In genomic region chr9:107723794-107724531, GRCm38 (mm10) we compare ENCODE assay signal across 8 mouse cellular contexts. TPM values are rescaled to one million over a fixed set of nuclear protein-coding genes. Genes with fewer than 3 reads are reported as not detected.
DNase-seq lines count a peak whose midpoint lies in the region; ATAC-seq and TF ChIP-seq lines count a peak whose summit lies in the region.

No protein-coding gene starts in this region.

- no peak for DNase-seq in ES-E14 (ENCODE audit: low read depth, low spot score)
- DNase-seq in kidney, postnatal 0 days (ENCODE audit: low spot score) = peak; percentile 90
- peak; percentile 92 for DNase-seq in lung, postnatal 36 days
- DNase-seq in yolk sac, embryonic 10.5 days (ENCODE audit: low spot score) = peak; percentile 53
- DNase-seq in cerebellum, adult 18-20 months = no peak

- H3K9ac ChIP-seq in ES-E14 (ENCODE audit: insufficient read depth, low read depth, low read length, poor library complexity, severe bottlenecking) = no peak overlapping the region
- H3K9ac ChIP-seq in heart, embryonic 14.5 days (ENCODE audit: low read length) = peak overlapping the region; percentile 38; the same call in 1 of the 2 replicates
- no peak overlapping the region for H3K9ac ChIP-seq in kidney, postnatal 0 days (ENCODE audit: low read depth, low read length)

- H3K27ac ChIP-seq in ES-E14 (ENCODE audit: insufficient read depth, low read depth, low read length, poor library complexity, severe bottlenecking) = peak overlapping the region; percentile 20; the same call in 1 of the 2 replicates
- peak overlapping the region; percentile 93 for H3K27ac ChIP-seq in brown adipose tissue, adult 24 weeks (replicated peaks; ENCODE audit: low read depth, low read length)
- H3K27ac ChIP-seq in heart, embryonic 14.5 days (replicated peaks in 1 of 2; ENCODE audit: control insufficient read depth in 1 of 2, insufficient read depth in 1 of 2, low read depth in 2 of 2, low read length in 2 of 2) = peak overlapping the region; percentile 5 to 67
- H3K27ac ChIP-seq in kidney, postnatal 0 days = peak overlapping the region; percentile 85

- TF ChIP-seq CTCF in kidney, postnatal 0 days (IDR thresholded peaks at IDR 0.05; ENCODE audit: low read depth) = no peak

- in situ Hi-C loops in ES-E14 (cut with MboI; ENCODE audit: low sequenced_read_pairs in 2 of 2, unreplicated experiment in 2 of 2) = no loop called here

- no peaks in the 10 kb centered on the region; the same call in 1 of the 2 replicates for H3K27me3 ChIP-seq in heart, embryonic 14.5 days (ENCODE audit: control insufficient read depth, insufficient read depth, low read length)
- H3K27me3 ChIP-seq in kidney, postnatal 0 days (ENCODE audit: insufficient read depth, low read length) = no peaks in the 10 kb centered on the region

- H3K9me3 ChIP-seq in ES-E14 (ENCODE audit: control insufficient read depth, insufficient read depth, low read depth, low read length) = no peaks in the 10 kb centered on the region
- H3K9me3 ChIP-seq in heart, embryonic 14.5 days (ENCODE audit: control insufficient read depth, low read length) = no peaks in the 10 kb centered on the region
- H3K9me3 ChIP-seq in kidney, postnatal 0 days (replicated peaks; ENCODE audit: low read length) = no peaks in the 10 kb centered on the region

- H3K4me2 ChIP-seq in heart, embryonic 14.5 days (ENCODE audit: low read length) = peak overlapping the region; percentile 46
- H3K4me2 ChIP-seq in kidney, postnatal 0 days (ENCODE audit: low read length) = peak overlapping the region; percentile 43

- H3K4me3 ChIP-seq in ES-E14 (ENCODE audit: insufficient read depth in 1 of 2, low read depth in 1 of 2, low read length in 2 of 2, poor library complexity in 1 of 2, severe bottlenecking in 1 of 2) = no peak overlapping the region
- no peak overlapping the region for H3K4me3 ChIP-seq in brown adipose tissue, adult 24 weeks (ENCODE audit: insufficient read depth, low read depth, low read length)
- no peak overlapping the region for H3K4me3 ChIP-seq in heart, embryonic 14.5 days (ENCODE audit: control insufficient read depth in 1 of 2, insufficient read depth in 1 of 2, low read depth in 1 of 2, low read length in 2 of 2)
- no peak overlapping the region for H3K4me3 ChIP-seq in kidney, postnatal 0 days (replicated peaks; ENCODE audit: low read depth, low read length)

- no peaks in the 10 kb centered on the region for H3K36me3 ChIP-seq in ES-E14 (ENCODE audit: control insufficient read depth, insufficient read depth, low read length, poor library complexity, severe bottlenecking)
- no peaks in the 10 kb centered on the region for H3K36me3 ChIP-seq in heart, embryonic 14.5 days (ENCODE audit: control insufficient read depth, insufficient read depth, low read length)
- H3K36me3 ChIP-seq in kidney, postnatal 0 days (ENCODE audit: insufficient read depth, low read length) = no peaks in the 10 kb centered on the region

- WGBS in heart, embryonic 14.5 days = 5% methylated on average over 11 of the region's 11 CpGs
- WGBS in kidney, postnatal 0 days = under 1% methylated on average over 11 of the region's 11 CpGs

- peak; percentile 49 for ATAC-seq in heart, embryonic 14.5 days (ENCODE audit: insufficient number of reproducible peaks, insufficient read depth, low FRiP score, low read depth)
- peak; percentile 63 for ATAC-seq in kidney, postnatal 0 days (replicated peaks; ENCODE audit: low FRiP score, low read depth)
- no peak for ATAC-seq in erythroid progenitor cell, adult 5-6 weeks (replicated peaks; ENCODE audit: low FRiP score, poor library complexity, severe bottlenecking)

- H3K4me1 ChIP-seq in ES-E14 (ENCODE audit: control insufficient read depth in 2 of 2, insufficient read depth in 2 of 2, low read length in 2 of 2, poor library complexity in 1 of 2) = peaks cover 3 to 31% of the 10 kb centered on the region in 2 experiments; a peak in 3 of 4 replicates
- H3K4me1 ChIP-seq in brown adipose tissue, adult 24 weeks (ENCODE audit: control insufficient read depth, insufficient read depth, insufficient read length, low read length) = peaks cover 31% of the 10 kb centered on the region
- peaks cover 19 to 20% of the 10 kb centered on the region in 2 experiments for H3K4me1 ChIP-seq in heart, embryonic 14.5 days (ENCODE audit: control insufficient read depth in 2 of 2, insufficient read depth in 2 of 2, low read length in 2 of 2)
- H3K4me1 ChIP-seq in kidney, postnatal 0 days (replicated peaks; ENCODE audit: insufficient read depth, low read length) = peaks cover 34% of the 10 kb centered on the region

TF ChIP-seq in ES-E14, 5 proteins besides CTCF, POLR2A, EP300 and RAD21:
- TF ChIP-seq CHD2 (IDR thresholded peaks at IDR 0.05; ENCODE audit: low read depth, low read length) (no peak), HCFC1 (IDR thresholded peaks at IDR 0.05; ENCODE audit: borderline replicate concordance, insufficient read depth, low read length) (no peak), ZNF384 (IDR thresholded peaks at IDR 0.05; ENCODE audit: low read depth, low read length) (no peak), MAFK (IDR thresholded peaks at IDR 0.05; ENCODE audit: insufficient read depth, low read depth, low read length) (no peak), ZC3H11A (IDR thresholded peaks at IDR 0.05; ENCODE audit: borderline replicate concordance, low read depth, low read length) (no peak)

RNA-seq across cellular contexts. Expression of gene Sema3f, which starts 13.7 kb away (rescaled TPM):
- 11.5 and 11.6 TPM in 2 replicates for total RNA-seq in ES-E14 (2012; rRNA removed)
- polyA plus RNA-seq in brown adipose tissue, adult 24 weeks (2012; ENCODE audit: insufficient read depth, insufficient read length, missing spikeins) = 3.1 and 3.2 TPM in 2 replicates
- 4.6 and 6.2 TPM in 2 replicates for polyA plus RNA-seq in heart, embryonic 14.5 days (2014; fragmentation: Nextera tagmentation; extraction: Ambion mirVana)
- 16.2 and 17.3 TPM in 2 replicates for polyA plus RNA-seq in kidney, postnatal 0 days (2015; fragmentation: Nextera tagmentation; extraction: Ambion mirVana)
- not detected in 2 replicates for total RNA-seq in erythroid progenitor cell, adult 5-6 weeks (2015; ENCODE audit: low replicate concordance)
- not detected in 2 replicates for total RNA-seq in erythroid progenitor cell, adult 5-6 weeks (2017; ENCODE audit: low replicate concordance)

RNA-seq across cellular contexts. Expression of gene Gnat1, which starts 44.5 kb away (rescaled TPM):
- 1.2 and 1.8 TPM in 2 replicates for total RNA-seq in ES-E14 (2012; rRNA removed)
- not detected in 2 replicates for polyA plus RNA-seq in brown adipose tissue, adult 24 weeks (2012; ENCODE audit: insufficient read depth, insufficient read length, missing spikeins)
- polyA plus RNA-seq in heart, embryonic 14.5 days (2014; fragmentation: Nextera tagmentation; extraction: Ambion mirVana) = 0.63 and 1.7 TPM in 2 replicates
- 0.89 and 1.2 TPM in 2 replicates for polyA plus RNA-seq in kidney, postnatal 0 days (2015; fragmentation: Nextera tagmentation; extraction: Ambion mirVana)
- total RNA-seq in erythroid progenitor cell, adult 5-6 weeks (2015; ENCODE audit: low replicate concordance) = not detected in 2 replicates
- 1.9 TPM in 1 of 2 replicates, not detected in the other for total RNA-seq in erythroid progenitor cell, adult 5-6 weeks (2017; ENCODE audit: low replicate concordance)

RNA-seq across cellular contexts. Expression of gene Rbm5, which starts 46.8 kb away (rescaled TPM):
- total RNA-seq in ES-E14 (2012; rRNA removed) = 97.7 and 116 TPM in 2 replicates
- 37.4 and 47.2 TPM in 2 replicates for polyA plus RNA-seq in brown adipose tissue, adult 24 weeks (2012; ENCODE audit: insufficient read depth, insufficient read length, missing spikeins)
- 116 and 118 TPM in 2 replicates for polyA plus RNA-seq in heart, embryonic 14.5 days (2014; fragmentation: Nextera tagmentation; extraction: Ambion mirVana)
- 108 and 113 TPM in 2 replicates for polyA plus RNA-seq in kidney, postnatal 0 days (2015; fragmentation: Nextera tagmentation; extraction: Ambion mirVana)
- 269 and 283 TPM in 2 replicates for total RNA-seq in erythroid progenitor cell, adult 5-6 weeks (2015; ENCODE audit: low replicate concordance)
- total RNA-seq in erythroid progenitor cell, adult 5-6 weeks (2017; ENCODE audit: low replicate concordance) = 374 and 383 TPM in 2 replicates

RNA-seq across cellular contexts. Expression of gene Slc38a3, which starts 54.6 kb away (rescaled TPM):
- total RNA-seq in ES-E14 (2012; rRNA removed) = 2.9 and 8.9 TPM in 2 replicates
- 0.83 and 3.3 TPM in 2 replicates for polyA plus RNA-seq in brown adipose tissue, adult 24 weeks (2012; ENCODE audit: insufficient read depth, insufficient read length, missing spikeins)
- polyA plus RNA-seq in heart, embryonic 14.5 days (2014; fragmentation: Nextera tagmentation; extraction: Ambion mirVana) = 2.7 TPM in 2 replicates
- polyA plus RNA-seq in kidney, postnatal 0 days (2015; fragmentation: Nextera tagmentation; extraction: Ambion mirVana) = 12.9 and 14.7 TPM in 2 replicates
- total RNA-seq in erythroid progenitor cell, adult 5-6 weeks (2015; ENCODE audit: low replicate concordance) = not detected in 2 replicates
- not detected in 2 replicates for total RNA-seq in erythroid progenitor cell, adult 5-6 weeks (2017; ENCODE audit: low replicate concordance)

Comparison
In these comparisons a context has a peak if more than half of its experiments do, and no peak if none do; other contexts are left out.
1. DNase-seq: peak in kidney, postnatal 0 days (single experiment), lung, postnatal 36 days (single experiment) and yolk sac, embryonic 10.5 days (single experiment); none in ES-E14 (single experiment) and cerebellum, adult 18-20 months (0 of 2).
2. H3K27ac ChIP-seq: peak in every context shown above with its lines; median percentile 93 in brown adipose tissue, adult 24 weeks; 85 in kidney, postnatal 0 days; 36 in heart, embryonic 14.5 days; 20 in ES-E14.